Mouse (Mus musculus): Measurements from ENCODE around the gene Myoz1.

- TF ChIP-seq GATA1 (IDR thresholded peaks at IDR 0.05; ENCODE audit: low read length) (no peak), TAL1 (IDR thresholded peaks at IDR 0.05; ENCODE audit: low read length) (no peak)
These were observed 35.4 kb upstream of the Myoz1 start for GRCm38 (mm10) chr14:20691772-20692171.
